Mouse (Mus musculus) liver, embryonic 16.5 days (tissue): ENCODE data around the gene Guca2b. TPM values are rescaled to one million over a fixed set of nuclear protein-coding genes. Genes with fewer than 3 reads are reported as not detected.
A peak's percentile ranks its signal among the peaks of the same experiment; 100 is the strongest.
"Not testable (repeated sequence)": the region's sequence is repeated elsewhere in the genome, so short reads cannot be mapped to it uniquely, and the experiment has no call there.

Experiments used
- ATAC-seq: fragments of 200-750 bp; cut with Nextera tagmentation; 2 replicates; pipeline ENCODE4 v1.8.0; 2017; ENCODE audit warnings: low read depth, mild to moderate bottlenecking, moderate number of reproducible peaks, moderate library complexity
- H3K27ac ChIP-seq: fragments of 300-500 bp; sonication (generic); 2 replicates; pipeline ENCODE4 v1.5.1; 2014; ENCODE audit warnings: mild to moderate bottlenecking, low read length
- H3K27me3 ChIP-seq: fragments of 300-500 bp; sonication (generic); 2 replicates; pipeline ENCODE4 v1.6.1; 2014; ENCODE audit warnings: low read depth, low read length, mixed read lengths; ENCODE audit not compliant: control insufficient read depth, insufficient read depth
- H3K36me3 ChIP-seq: fragments of 300-500 bp; sonication (generic); 2 replicates; pipeline ENCODE4 v1.6.1; 2014; ENCODE audit warnings: mild to moderate bottlenecking; ENCODE audit not compliant: control insufficient read depth, insufficient read depth
- H3K4me1 ChIP-seq: fragments of 300-500 bp; sonication (generic); 2 replicates; pipeline ENCODE4 v1.6.1; 2014; ENCODE audit warnings: low read depth, low read length, mixed read lengths; ENCODE audit not compliant: control insufficient read depth
- H3K4me2 ChIP-seq: fragments of 300-500 bp; sonication (generic); 2 replicates; pipeline ENCODE4 v1.6.1; 2014; ENCODE audit warnings: low read depth, low read length, mixed read lengths
- H3K4me3 ChIP-seq: fragments of 300-500 bp; sonication (generic); 2 replicates; pipeline ENCODE4 v1.5.1; 2014; ENCODE audit warnings: low read depth, mild to moderate bottlenecking, low read length
- H3K9ac ChIP-seq: fragments of 300-500 bp; sonication (generic); 2 replicates; pipeline ENCODE4 v1.6.1; 2014; ENCODE audit warnings: low read depth, low read length
- H3K9me3 ChIP-seq: fragments of 300-500 bp; sonication (generic); replicated peaks from 2 replicates; pipeline ENCODE4 v1.6.1; 2016; ENCODE audit warnings: low read length; ENCODE audit not compliant: control insufficient read depth
- WGBS: fragments of 180-500 bp; shearing (Covaris S2); extraction: QIAGEN DNeasy Blood & Tissue Kit; methylation state at CpG from one replicate; pipeline ENCODE4 v1.1.7; 2014; ENCODE audit not compliant: insufficient replicate concordance; 5-methylcytosine and 5-hydroxymethylcytosine counted together
- polyA plus RNA-seq: library from polyadenylated mRNA; unstranded; fragments of >200 nt; fragmentation: Nextera tagmentation; extraction: Ambion mirVana; gene quantifications from 2 replicates; pipeline ENCODE4 v1.2.1, GENCODE M21; 2015

The Guca2b gene
- polyA plus RNA-seq, 1 experiment from 2014 or later: 0.70 TPM

- H3K27ac ChIP-seq, H3K27me3 ChIP-seq, H3K36me3 ChIP-seq, H3K4me2 ChIP-seq, H3K9me3 ChIP-seq, H3K4me1 ChIP-seq, H3K9ac ChIP-seq, ATAC-seq, H3K4me3 ChIP-seq: not testable (repeated sequence)
- WGBS: 73% methylated on average over 4 of the region's 4 CpGs
These were observed 30.4 kb downstream of the Guca2b start for GRCm38 (mm10) chr4:119628363-119628762.

DNA sequence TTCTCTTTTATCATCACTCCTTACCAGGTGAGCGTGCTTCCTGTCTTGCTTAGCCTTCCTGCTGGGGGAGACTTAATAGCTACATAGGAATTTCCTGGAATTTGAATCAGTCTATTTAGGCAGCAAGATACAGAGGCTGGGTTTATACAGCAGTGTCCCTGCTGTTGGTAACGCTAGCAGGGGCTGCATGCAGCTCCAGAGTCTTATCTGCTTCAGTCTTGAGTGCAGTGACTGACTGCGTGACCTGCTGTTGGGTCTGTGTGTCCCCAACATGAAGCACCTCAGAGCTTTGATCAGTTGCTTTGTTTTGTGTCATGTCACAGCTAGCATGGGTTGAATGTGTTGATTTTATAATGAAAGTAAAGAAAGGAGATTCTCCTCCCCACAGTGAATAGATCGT, 31.4 kb downstream of the Guca2b start:
- Histone ChIP-seq H3K27ac (no peak overlapping the region), H3K9me3 (no peaks in the 10 kb centered on the region), H3K4me3 (no peak overlapping the region), H3K27me3 (no peaks in the 10 kb centered on the region), H3K9ac (no peak overlapping the region), H3K36me3 (peaks cover 7% of the 10 kb centered on the region), H3K4me1 (peaks cover 5% of the 10 kb centered on the region; the same call in 1 of the 2 replicates), H3K4me2 (no peak overlapping the region)
- 69% methylated on average over 4 of the region's 4 CpGs for WGBS
- ATAC-seq: no peak

DNA sequence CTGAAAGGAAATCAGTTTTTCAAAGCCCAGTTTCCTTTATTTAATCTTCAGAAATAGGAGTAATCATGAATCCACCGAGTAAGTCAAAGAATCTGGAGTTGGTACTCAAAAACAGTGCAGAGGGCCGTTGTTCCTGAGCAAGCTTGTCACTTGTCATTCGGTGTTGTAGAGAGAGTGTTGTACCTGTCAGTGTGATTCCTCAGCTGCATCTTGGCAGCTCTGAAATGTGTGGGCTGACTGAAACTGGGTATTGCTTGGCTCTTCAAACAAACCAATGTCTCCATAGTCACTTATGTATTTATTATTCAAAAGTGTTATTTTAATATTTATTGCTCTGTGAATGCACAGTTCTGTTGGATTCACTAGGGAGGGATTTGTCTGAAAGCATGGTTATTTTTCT, 31.9 kb downstream of the Guca2b start:
- no peaks in the 10 kb centered on the region for H3K9me3 ChIP-seq
- H3K4me1 ChIP-seq: peaks cover 5% of the 10 kb centered on the region; the same call in 1 of the 2 replicates
- H3K4me3 ChIP-seq: no peak overlapping the region
- H3K27me3 ChIP-seq: no peaks in the 10 kb centered on the region
- no peak overlapping the region for H3K27ac ChIP-seq
- H3K9ac ChIP-seq: no peak overlapping the region
- ATAC-seq: no peak
- H3K4me2 ChIP-seq: no peak overlapping the region
- H3K36me3 ChIP-seq: peaks cover 7% of the 10 kb centered on the region
- WGBS: 66% methylated on average over 3 of the region's 3 CpGs

DNA sequence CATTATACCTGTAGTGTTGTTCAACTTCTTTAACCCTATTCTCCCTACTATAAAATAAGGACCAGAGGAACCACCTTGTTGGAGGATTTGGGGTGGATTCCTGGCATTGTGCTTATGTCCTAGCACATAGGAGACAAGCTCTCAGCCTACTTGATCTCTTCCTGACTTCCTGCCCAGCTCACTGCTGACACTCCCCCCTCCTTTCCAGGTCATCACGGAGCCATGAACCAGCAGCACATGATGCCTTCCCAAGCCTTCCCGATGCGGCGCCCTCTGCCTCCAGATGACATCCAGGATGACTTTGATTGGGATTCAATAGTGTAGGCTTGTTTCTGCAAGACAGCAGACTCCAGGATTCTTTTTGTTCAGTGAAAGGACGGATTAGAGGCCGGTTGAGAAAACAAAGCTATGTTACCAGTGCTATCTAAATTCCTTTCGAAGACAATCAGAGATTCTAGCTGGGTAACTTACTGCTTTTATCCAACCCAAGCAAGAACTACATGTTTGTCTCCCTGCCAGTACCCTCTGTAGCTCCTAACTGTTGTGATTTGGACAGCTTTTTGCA, 32.6 kb downstream of the Guca2b start:
- 80% methylated on average over 7 of the region's 7 CpGs for WGBS
- Histone ChIP-seq H3K9me3 (no peaks in the 10 kb centered on the region), H3K9ac (no peak overlapping the region), H3K36me3 (peaks cover 7% of the 10 kb centered on the region), H3K4me2 (no peak overlapping the region), H3K4me3 (no peak overlapping the region), H3K27ac (no peak overlapping the region), H3K27me3 (no peaks in the 10 kb centered on the region), H3K4me1 (peaks cover 1% of the 10 kb centered on the region; the same call in 1 of the 2 replicates)
- ATAC-seq: no peak

DNA sequence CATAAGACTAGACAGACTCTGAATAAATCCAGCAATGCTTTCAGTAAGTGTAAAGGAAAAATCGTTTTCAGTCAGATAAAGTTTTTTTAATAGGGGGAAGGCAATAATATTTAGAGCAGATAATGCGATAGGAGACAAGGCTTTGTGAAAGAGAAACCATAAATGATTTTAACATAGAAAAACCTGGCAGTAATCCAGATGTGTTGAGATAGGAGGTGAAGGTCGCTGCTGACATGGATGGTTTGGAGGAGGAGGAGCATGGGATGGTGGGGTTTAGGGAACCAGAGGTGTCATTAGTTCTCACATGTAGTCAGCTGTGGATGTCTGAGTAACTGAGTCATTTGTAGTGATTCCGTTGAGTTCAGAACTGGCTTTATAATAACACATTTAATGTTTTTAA, 44.0 kb downstream of the Guca2b start:
- WGBS: 66% methylated on average over 4 of the region's 4 CpGs
- Histone ChIP-seq H3K4me2 (no peak overlapping the region), H3K9ac (no peak overlapping the region), H3K27me3 (no peaks in the 10 kb centered on the region), H3K27ac (no peak overlapping the region), H3K36me3 (peaks cover 2% of the 10 kb centered on the region), H3K4me3 (no peak overlapping the region), H3K4me1 (peaks cover 5% of the 10 kb centered on the region), H3K9me3 (no peaks in the 10 kb centered on the region)
- no peak for ATAC-seq

- H3K9ac ChIP-seq: no peak overlapping the region
- H3K4me3 ChIP-seq: no peak overlapping the region
- WGBS: 38% methylated on average over 1 of the region's 1 CpGs
- no peaks in the 10 kb centered on the region for H3K36me3 ChIP-seq
- no peaks in the 10 kb centered on the region for H3K27me3 ChIP-seq
- H3K4me1 ChIP-seq: peaks cover 9% of the 10 kb centered on the region
- no peak overlapping the region for H3K27ac ChIP-seq
- no peak overlapping the region for H3K4me2 ChIP-seq
- no peak for ATAC-seq
- H3K9me3 ChIP-seq: no peaks in the 10 kb centered on the region
These were observed 44.7 kb downstream of the Guca2b start for GRCm38 (mm10) chr4:119614078-119614477.

GRCm38 (mm10) chr4:119609488-119609887, 49.3 kb downstream of the Guca2b start:
- H3K4me2 ChIP-seq: no peak overlapping the region
- H3K9me3 ChIP-seq: no peaks in the 10 kb centered on the region
- 8% methylated on average over 1 of the region's 1 CpGs for WGBS
- H3K9ac ChIP-seq: no peak overlapping the region
- H3K27me3 ChIP-seq: no peaks in the 10 kb centered on the region
- ATAC-seq: peak; percentile 76
- no peaks in the 10 kb centered on the region for H3K36me3 ChIP-seq
- H3K4me3 ChIP-seq: no peak overlapping the region
- peaks cover 9% of the 10 kb centered on the region for H3K4me1 ChIP-seq
- no peak overlapping the region for H3K27ac ChIP-seq

Other genes starting within 250 kb of the Guca2b start
- 0.99 and 1.0 TPM in 2 replicates for gene Ccdc30, start 243.4 kb downstream of the Guca2b start, polyA plus RNA-seq
- 12.9 and 13.3 TPM in 2 replicates for gene Ppcs, start 236.5 kb downstream of the Guca2b start, polyA plus RNA-seq
- 0.14 and 0.31 TPM in 2 replicates for gene Zmynd12, start 236.1 kb downstream of the Guca2b start, polyA plus RNA-seq
- 0.05 TPM in 1 of 2 replicates, not detected in the other for gene Rimkla, start 166.3 kb downstream of the Guca2b start, polyA plus RNA-seq
- gene Foxj3, start 122.0 kb downstream of the Guca2b start, polyA plus RNA-seq: 5.3 and 5.4 TPM in 2 replicates
- gene Frg2f1, start 119.4 kb downstream of the Guca2b start, polyA plus RNA-seq: 1.3 and 1.4 TPM in 2 replicates
- gene Guca2a, start 21.2 kb downstream of the Guca2b start, polyA plus RNA-seq: 0.55 TPM in 1 of 2 replicates, not detected in the other
- gene Hivep3, start 74.8 kb upstream of the Guca2b start, polyA plus RNA-seq: 2.1 and 2.3 TPM in 2 replicates